Mouse (Mus musculus): ENCODE data around the gene Myo15b. TPM values are rescaled to one million over a fixed set of nuclear protein-coding genes. Genes with fewer than 3 reads are reported as not detected.
A peak's percentile ranks its signal among the peaks of the same experiment; 100 is the strongest.

Myo15b gene
- total RNA-seq, 2 experiments from 2014 or later: 0.36 to 0.79 TPM

- no peak for DNase-seq (ENCODE audit: extremely low spot score in 1 of 2, low spot score in 2 of 2)
- no peak for TF ChIP-seq CTCF (IDR thresholded peaks at IDR 0.05)
- intact Hi-C loops (cut with DNase I): no loop called here
- Histone ChIP-seq H3K27ac (no peak overlapping the region), H3K4me3 (no peak overlapping the region)
Measured at GRCm38 (mm10) chr11:115906521-115906920, 48.3 kb downstream of the Myo15b start.

GRCm38 (mm10) chr11:115911134-115911561 is 52.9 kb downstream of the Myo15b start:
- TF ChIP-seq CTCF (IDR thresholded peaks at IDR 0.05): no peak
- no peak overlapping the region for H3K4me3 ChIP-seq
- no peak overlapping the region for H3K27ac ChIP-seq
- intact Hi-C loops (cut with DNase I): no loop called here
- DNase-seq (ENCODE audit: extremely low spot score in 1 of 2, low spot score in 2 of 2): no peak

GRCm38 (mm10) chr11:115911632-115912376 is 53.6 kb downstream of the Myo15b start, which contains the start of gene Smim6:
Gene Smim6 (plus strand): TSS chr11:115912017.
- intact Hi-C loops (cut with DNase I): no loop called here
- no peak for DNase-seq (ENCODE audit: extremely low spot score in 1 of 2, low spot score in 2 of 2)
- no peak for TF ChIP-seq CTCF (IDR thresholded peaks at IDR 0.05)
- Histone ChIP-seq H3K27ac (no peak within 1 kb of the TSS), H3K4me3 (no peak within 1 kb of the TSS)

- Histone ChIP-seq H3K4me3 (no peak overlapping the region), H3K27ac (no peak overlapping the region)
- DNase-seq (ENCODE audit: extremely low spot score in 1 of 2, low spot score in 2 of 2): no peak
- intact Hi-C loops (cut with DNase I): no loop called here
- no peak for TF ChIP-seq CTCF (IDR thresholded peaks at IDR 0.05)
Measured at GRCm38 (mm10) chr11:115916579-115916978, 58.4 kb downstream of the Myo15b start.

- no peak for DNase-seq (ENCODE audit: extremely low spot score in 1 of 2, low spot score in 2 of 2)
- intact Hi-C loops (cut with DNase I): no loop called here
- Histone ChIP-seq H3K27ac (no peak overlapping the region), H3K4me3 (no peak overlapping the region)
- no peak for TF ChIP-seq CTCF (IDR thresholded peaks at IDR 0.05)
Measured at GRCm38 (mm10) chr11:115918637-115919036, 60.4 kb downstream of the Myo15b start.

- TF ChIP-seq CTCF (IDR thresholded peaks at IDR 0.05): no peak
- H3K27ac ChIP-seq: no peak overlapping the region
- H3K4me3 ChIP-seq: no peak overlapping the region
- DNase-seq (ENCODE audit: extremely low spot score in 1 of 2, low spot score in 2 of 2): no peak
- intact Hi-C loops (cut with DNase I): no loop called here
Measured at GRCm38 (mm10) chr11:115919073-115919472, 60.9 kb downstream of the Myo15b start.

- intact Hi-C loops (cut with DNase I): no loop called here
- Histone ChIP-seq H3K27ac (no peak overlapping the region), H3K4me3 (no peak overlapping the region)
- peak; percentile 85 for TF ChIP-seq CTCF (IDR thresholded peaks at IDR 0.05)
- peak in 1 of 2 experiments; percentile 41 for DNase-seq (ENCODE audit: extremely low spot score in 1 of 2, low spot score in 2 of 2)
Measured at GRCm38 (mm10) chr11:115920110-115920818, 62.1 kb downstream of the Myo15b start.

- no peak for DNase-seq (ENCODE audit: extremely low spot score in 1 of 2, low spot score in 2 of 2)
- intact Hi-C loops (cut with DNase I): no loop called here
- no peak for TF ChIP-seq CTCF (IDR thresholded peaks at IDR 0.05)
- Histone ChIP-seq H3K4me3 (no peak overlapping the region), H3K27ac (no peak overlapping the region)
Measured at GRCm38 (mm10) chr11:115921986-115922385, 63.8 kb downstream of the Myo15b start.

GRCm38 (mm10) chr11:115929031-115929430 is 70.8 kb downstream of the Myo15b start:
- TF ChIP-seq CTCF (IDR thresholded peaks at IDR 0.05): no peak
- Histone ChIP-seq H3K27ac (no peak overlapping the region), H3K4me3 (no peak overlapping the region)
- no peak for DNase-seq (ENCODE audit: extremely low spot score in 1 of 2, low spot score in 2 of 2)
- intact Hi-C loops (cut with DNase I): no loop called here

- no peak for TF ChIP-seq CTCF (IDR thresholded peaks at IDR 0.05)
- intact Hi-C loops (cut with DNase I): no loop called here
- H3K27ac ChIP-seq: no peak overlapping the region
- no peak overlapping the region for H3K4me3 ChIP-seq
- no peak for DNase-seq (ENCODE audit: extremely low spot score in 1 of 2, low spot score in 2 of 2)
Measured at GRCm38 (mm10) chr11:115929818-115930217, 71.6 kb downstream of the Myo15b start.

- no peak overlapping the region for H3K4me3 ChIP-seq
- intact Hi-C loops (cut with DNase I): no loop called here
- no peak for TF ChIP-seq CTCF (IDR thresholded peaks at IDR 0.05)
- H3K27ac ChIP-seq: no peak overlapping the region
- no peak for DNase-seq (ENCODE audit: extremely low spot score in 1 of 2, low spot score in 2 of 2)
Measured at GRCm38 (mm10) chr11:115931235-115931634, 73.0 kb downstream of the Myo15b start.

GRCm38 (mm10) chr11:115933108-115933746 is 75.0 kb downstream of the Myo15b start, which contains the start of the genes Sap30bp and Recql5:
Gene Sap30bp (plus strand): TSS chr11:115933282.
Gene Recql5 (minus strand): TSS chr11:115933477.
- Histone ChIP-seq H3K4me3 (peak within 1 kb of the TSS; percentile 96), H3K27ac (peak within 1 kb of the TSS; percentile 83)
- no peak for TF ChIP-seq CTCF (IDR thresholded peaks at IDR 0.05)
- peak; percentile 98 for DNase-seq (ENCODE audit: extremely low spot score in 1 of 2, low spot score in 2 of 2)
- intact Hi-C loops (cut with DNase I): no loop called here

All from left cerebral cortex, adult 2 months (tissue).